Mouse (Mus musculus): Measurements from ENCODE around the gene Ppp4r3a.
"Not testable (repeated sequence)": the region's sequence is repeated elsewhere in the genome, so short reads cannot be mapped to it uniquely, and the experiment has no call there.

Ppp4r3a gene

DNA sequence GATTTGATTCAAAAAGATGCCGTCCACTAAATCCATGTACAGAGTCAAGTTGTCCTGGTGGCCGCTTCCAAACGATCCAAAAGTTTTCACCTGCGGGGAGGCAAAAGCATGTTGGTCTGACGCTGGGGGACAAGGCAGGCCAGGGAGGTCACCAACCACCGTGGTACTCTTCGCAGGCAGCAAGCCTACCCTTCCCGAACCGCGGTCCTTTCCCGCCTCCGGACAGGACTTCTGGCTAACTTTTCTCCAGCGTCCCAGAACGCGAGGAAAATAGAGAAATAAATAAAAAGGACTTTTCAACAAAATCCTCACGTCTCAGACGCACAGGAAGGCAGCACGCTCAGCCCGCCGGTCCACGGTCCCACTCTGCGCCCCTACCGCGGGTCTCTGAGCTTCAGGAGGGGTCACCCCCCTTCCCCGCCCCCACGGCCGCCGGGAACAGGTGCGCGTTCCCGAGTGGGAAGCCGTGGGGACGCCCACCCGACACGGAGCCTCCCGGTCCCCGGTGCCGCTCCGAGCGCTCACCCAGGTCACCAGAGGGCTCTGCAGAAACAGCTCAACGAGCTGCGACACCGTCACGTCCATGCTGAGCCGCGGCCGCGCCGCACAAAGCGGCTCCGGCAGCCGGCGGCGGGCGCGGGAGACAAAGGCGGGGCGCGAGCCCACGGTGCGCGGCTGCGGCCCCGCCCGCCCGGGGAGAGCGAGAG is 55.1 kb downstream of the Ppp4r3a start:
- DNase-seq, result no peak

- DNase-seq, result peak; percentile 55
Observed at GRCm38 (mm10) chr12:101027451-101028246, 55.9 kb downstream of the Ppp4r3a start.

DNA sequence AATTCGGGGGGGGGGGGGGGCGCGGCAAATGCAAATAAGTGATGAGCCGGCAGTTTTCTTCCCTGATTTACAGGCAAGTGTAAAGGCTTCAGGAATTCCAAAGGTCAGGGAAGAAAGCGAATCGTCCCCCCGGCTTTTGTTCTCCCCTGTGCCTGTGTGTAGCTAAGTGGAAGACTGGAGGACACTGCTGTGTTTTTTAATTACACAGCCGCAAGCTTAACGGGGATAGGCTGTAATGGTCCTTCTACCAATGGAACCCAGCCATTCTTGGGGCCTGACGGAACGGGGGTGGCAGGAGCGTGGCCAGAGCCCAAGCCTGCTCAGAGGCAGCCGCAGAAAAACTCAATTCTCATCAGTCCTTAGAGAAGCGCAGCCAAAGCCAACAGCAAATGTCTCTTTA is 56.6 kb downstream of the Ppp4r3a start:
- DNase-seq, result peak; percentile 36

- no peak for DNase-seq
Observed at GRCm38 (mm10) chr12:101026518-101026917, 57.0 kb downstream of the Ppp4r3a start.

DNA sequence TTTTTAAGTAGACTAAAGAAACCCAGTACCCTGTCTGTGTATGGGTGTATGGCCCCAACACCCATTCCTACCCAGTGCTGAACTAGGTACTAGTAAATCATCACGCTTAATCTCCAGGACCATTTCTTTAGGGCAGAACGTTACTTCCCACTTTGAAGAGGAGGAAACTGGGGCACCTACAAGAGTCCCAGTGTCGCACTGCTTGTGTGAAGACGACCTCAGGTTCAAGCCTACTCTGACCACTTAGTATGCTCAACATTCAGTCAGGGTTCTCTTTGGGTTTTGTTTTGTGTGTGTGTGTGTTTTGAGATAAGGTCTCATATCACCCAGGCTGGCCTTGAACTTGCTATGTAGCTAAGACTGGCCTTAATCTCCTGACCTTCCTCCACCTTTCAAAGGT is 57.5 kb downstream of the Ppp4r3a start:
- DNase-seq, result no peak

GRCm38 (mm10) chr12:101025379-101025778 is 58.1 kb downstream of the Ppp4r3a start:
- no peak for DNase-seq

DNA sequence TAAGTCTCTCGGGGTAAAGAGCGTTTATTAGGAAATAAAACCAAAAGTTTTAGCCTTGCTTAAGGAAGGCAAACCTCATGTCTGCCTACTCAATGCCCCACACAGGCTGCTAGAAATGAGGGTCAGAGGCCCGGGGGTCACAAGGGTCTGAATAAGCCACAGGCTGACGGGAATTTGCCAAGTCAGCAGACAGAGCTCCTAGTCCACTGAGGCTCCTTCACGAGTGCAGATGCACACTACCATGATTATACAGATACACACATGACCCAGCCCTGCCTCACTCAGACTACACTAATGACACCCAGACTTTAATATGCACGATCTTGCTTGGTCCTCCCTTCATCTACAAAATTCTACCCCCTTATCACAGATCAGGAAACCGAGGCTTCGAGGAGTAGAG is 58.7 kb downstream of the Ppp4r3a start:
- no peak for DNase-seq

DNA sequence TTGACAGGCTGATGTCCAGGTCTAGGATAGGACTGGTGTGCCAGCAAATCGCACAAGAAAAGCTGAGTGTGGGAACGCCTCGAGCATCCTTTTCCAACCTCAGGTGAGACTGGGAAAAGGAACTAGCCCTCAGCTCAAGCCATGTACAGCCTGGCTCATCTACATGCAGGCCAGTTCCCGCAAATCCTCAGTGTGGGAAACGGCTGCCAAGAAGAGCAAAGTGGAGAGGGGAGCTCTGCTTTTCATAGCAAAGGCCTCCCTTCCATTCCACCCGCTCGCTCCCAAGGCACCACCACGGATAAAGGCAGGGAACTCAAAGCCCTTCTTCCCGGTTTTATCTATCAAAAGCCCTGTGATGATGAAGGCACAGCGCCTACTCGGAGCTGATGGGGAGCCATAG is 60.4 kb downstream of the Ppp4r3a start:
- DNase-seq, result no peak

GRCm38 (mm10) chr12:101022353-101022752 is 61.1 kb downstream of the Ppp4r3a start:
- no peak for DNase-seq

DNA sequence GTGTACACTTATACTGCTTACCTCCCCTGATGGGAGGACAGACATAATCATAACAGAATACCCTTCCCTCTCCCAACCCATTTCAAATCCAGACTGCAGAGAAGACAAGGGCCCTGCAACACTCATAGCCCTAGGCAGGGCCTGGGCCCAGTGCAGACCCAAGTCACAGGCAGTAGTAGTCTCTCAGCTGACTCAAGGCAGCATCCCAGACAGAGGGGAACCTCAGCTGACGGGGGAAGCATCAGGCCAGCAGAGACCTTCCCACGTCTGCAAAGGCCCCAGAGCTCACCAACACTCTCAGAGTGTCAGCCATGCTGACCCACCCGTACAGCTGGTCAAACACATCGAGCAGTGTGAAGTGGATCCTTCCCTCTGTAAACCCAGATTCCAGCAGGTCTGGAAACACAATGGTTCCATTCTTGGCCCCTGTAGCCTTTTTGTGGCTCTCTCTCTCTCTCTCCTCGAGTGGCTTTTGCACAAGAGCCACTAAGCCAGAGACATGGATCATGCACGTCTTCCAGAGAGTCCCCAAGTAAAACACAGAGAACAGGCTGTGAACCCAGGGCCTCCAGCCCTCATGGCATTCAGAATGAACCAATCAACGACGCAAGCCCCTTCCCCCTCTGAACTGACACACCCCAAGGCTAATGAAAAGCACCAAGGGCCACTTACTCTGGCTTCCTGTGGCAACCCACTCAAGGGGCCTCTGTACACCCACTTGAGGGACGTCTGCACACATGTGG is 61.8 kb downstream of the Ppp4r3a start:
- DNase-seq, result no peak

DNA sequence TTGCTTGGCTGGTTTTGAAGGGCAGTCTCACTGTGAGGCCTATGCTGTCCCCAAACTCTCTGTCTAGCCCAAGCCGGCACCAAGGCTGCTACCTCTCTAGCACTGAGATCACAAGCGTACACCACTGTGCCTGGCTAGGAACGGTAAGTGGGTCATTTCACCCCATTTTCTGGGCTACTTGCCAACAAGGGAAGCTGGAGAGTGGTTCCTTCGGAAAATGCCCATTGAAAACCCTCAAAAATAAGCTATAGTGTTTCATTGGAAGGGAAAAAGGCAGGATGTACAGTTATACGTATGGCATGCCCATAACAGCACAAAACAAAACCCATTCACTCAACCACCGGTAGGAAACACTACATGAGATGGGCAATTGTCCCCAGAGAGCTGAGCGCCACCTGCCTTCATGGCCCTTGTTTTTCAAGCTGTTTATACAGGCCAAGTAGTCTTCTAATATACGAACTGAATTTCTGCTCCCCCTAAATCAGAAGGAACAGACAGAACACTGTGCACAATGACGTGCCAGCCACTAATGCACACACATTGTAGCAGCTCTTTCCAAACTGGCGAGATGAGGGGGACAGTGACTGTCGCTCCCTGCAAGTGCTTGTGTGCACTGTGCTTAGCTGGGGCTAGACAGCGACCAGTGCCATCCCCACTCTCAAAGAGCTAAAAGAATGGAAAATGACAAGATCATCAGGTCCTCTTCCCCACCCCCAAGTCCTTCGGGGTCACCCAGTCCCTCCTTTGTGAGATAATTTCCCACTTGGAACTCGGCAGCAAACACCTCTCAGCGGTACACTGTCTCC is 63.1 kb downstream of the Ppp4r3a start:
- no peak for DNase-seq

- DNase-seq, result no peak
Observed at GRCm38 (mm10) chr12:101019443-101019842, 64.1 kb downstream of the Ppp4r3a start.

DNA sequence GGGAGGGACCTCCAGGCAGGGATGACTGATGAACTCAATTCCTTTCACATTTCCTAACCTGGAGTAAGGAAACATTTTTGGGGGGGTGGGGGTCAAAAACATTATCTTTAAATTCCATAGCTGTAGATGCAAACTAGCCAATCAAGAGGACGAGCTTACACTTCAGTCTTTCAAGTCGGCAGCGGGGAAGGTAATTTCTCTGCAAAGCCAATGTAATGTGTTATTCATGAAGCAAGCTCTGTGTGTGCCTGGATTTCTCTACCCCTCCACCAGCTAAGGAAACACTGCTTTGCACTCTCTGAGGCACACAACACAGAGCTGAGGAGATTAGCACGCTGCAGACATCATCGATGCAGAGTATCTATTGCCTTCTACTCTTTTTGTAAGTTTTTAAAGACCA is 64.5 kb downstream of the Ppp4r3a start:
- no peak for DNase-seq

- DNase-seq, result no peak
Observed at GRCm38 (mm10) chr12:101017971-101018371, 65.5 kb downstream of the Ppp4r3a start.

- no peak for DNase-seq
Observed at GRCm38 (mm10) chr12:101016412-101016928, 67.0 kb downstream of the Ppp4r3a start.

- no peak for DNase-seq
Observed at GRCm38 (mm10) chr12:101015926-101016325, 67.6 kb downstream of the Ppp4r3a start.

GRCm38 (mm10) chr12:101015165-101015560 is 68.3 kb downstream of the Ppp4r3a start:
- DNase-seq, result no peak

DNA sequence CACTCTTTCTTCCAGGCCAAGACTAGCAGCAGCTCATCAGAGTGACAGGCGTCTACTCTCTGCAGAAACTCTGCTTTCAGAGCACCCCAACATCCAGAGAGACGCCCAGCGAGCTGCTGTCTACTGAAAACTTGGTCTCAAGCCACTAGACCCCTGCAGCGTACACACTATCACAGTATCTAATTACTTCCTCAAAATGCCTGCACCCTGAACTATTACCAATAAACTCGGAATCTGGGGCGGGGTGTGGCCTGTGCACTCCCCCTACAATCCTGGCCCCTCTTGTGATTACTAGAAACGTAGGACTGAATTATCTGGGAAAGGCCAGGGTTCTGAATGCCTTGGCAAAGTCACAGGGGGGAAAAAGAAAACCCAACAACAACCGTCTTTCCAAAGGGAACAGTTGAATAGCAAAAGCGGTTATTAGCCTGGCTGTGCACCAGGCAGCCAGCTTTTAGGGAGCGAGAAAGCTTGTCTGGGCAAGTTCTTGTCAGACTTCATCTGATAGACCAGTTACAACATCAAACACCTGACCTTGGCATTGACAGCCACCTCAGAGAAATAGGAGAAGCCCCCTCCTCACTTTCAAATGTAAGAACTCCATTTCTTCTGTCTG is 68.8 kb downstream of the Ppp4r3a start:
- no peak for DNase-seq

DNA sequence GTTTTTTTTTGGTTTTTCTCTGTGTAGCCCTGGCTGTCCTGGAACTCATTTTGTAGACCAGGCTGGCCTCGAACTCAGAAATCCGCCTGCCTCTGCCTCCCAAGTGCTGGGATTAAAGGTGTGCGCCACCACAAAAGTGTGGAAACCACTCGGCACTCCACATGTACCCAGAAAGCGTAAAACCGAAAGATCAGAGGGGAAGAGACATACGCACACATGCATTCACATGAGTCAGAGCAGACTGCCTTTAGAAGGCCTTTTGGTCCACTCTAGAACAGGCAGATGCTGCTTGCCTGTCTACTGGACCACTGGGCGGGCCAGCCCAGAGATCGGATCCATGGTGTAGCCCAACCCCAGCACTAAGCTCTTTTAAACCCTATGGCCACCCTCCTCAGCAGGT is 69.8 kb downstream of the Ppp4r3a start:
- DNase-seq, result not testable (repeated sequence)

DNA sequence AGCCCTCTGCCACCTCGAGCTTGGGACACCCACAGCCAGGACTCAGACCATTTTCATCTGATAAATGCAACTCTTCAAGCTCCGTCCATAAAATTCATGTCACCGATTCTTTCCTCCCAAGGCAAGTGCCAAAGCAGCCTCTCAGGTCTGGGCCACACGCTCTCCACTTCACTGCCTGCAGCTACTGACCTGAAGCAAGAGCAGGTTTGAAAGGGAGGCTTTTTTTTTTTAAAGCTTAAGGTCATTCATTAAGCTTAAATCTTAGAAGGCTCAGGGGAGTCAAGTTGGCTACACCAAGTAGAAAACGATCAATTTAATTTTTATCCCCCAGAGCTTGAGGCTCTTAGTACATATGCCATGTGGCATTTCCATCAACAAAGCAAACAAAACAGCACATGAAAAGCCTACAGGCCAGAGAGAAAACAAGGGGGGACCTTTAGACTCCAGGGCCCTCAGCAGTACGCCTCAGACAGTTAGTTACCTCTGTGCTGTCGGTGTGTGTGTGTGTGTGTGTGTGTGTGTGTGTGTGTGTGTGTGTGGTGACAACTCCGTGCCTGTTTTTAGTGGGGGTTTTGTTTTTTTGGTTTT is 70.3 kb downstream of the Ppp4r3a start:
- DNase-seq, result no peak

- DNase-seq, result no peak
Observed at GRCm38 (mm10) chr12:101012197-101013077, 71.1 kb downstream of the Ppp4r3a start.
